Comparison of ENCODE assay signal across 27 mouse cellular contexts in the genomic region with DNA sequence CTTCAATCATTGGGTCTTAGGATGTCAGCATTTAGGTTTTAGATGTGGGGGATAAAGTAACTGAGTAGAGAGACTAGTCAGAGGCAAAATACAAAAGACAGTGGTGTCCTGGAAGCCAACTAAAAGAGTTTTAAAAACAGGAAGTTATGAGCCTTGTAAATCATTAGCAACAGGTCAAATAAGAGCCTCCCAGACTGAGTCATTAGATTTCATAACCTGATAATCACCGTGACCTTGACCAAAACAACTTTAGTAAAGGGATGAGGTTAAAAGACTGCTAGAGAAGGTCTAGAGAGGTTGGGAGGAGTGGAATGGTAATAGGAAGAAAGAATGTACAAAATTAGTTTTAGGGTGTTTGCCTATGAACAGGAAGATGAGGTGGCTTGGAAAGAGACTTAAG.
DNase-seq lines count a peak whose midpoint lies in the region; ATAC-seq and TF ChIP-seq lines count a peak whose summit lies in the region.
"Had no signal": no experiment of that assay in that cellular context is flagged by ENCODE, and none has a peak within 500 bp of the region (broad histone marks: within the 10 kb centered on the region; RNA-seq: fewer than 3 reads in every experiment).

No protein-coding gene starts in this region.

- H3K9me3 ChIP-seq in kidney, postnatal 0 days (replicated peaks; ENCODE audit: low read length), result no peaks in the 10 kb centered on the region
- no peaks in the 10 kb centered on the region for H3K9me3 ChIP-seq in kidney, embryonic 14.5 days (ENCODE audit: control insufficient read depth, low read length)
- no peaks in the 10 kb centered on the region for H3K9me3 ChIP-seq in MEL (replicated peaks; ENCODE audit: insufficient read depth, low read length)
- H3K9me3 ChIP-seq in hindbrain, embryonic 13.5 days, result no peaks in the 10 kb centered on the region
- H3K9me3 ChIP-seq: embryonic facial prominence, embryonic 13.5 days; limb, embryonic 10.5 days; limb, embryonic 15.5 days; midbrain, embryonic 12.5 days had no signal

- WGBS in kidney, postnatal 0 days, result 46% methylated on average over 1 of the region's 1 CpGs
- WGBS in kidney, embryonic 14.5 days, result 50% methylated on average over 1 of the region's 1 CpGs
- 87% methylated on average over 1 of the region's 1 CpGs for WGBS in hindbrain, embryonic 13.5 days

- ATAC-seq in kidney, postnatal 0 days (replicated peaks; ENCODE audit: low FRiP score, low read depth), result no peak
- ATAC-seq in kidney, embryonic 14.5 days (ENCODE audit: low FRiP score, low TSS enrichment), result no peak
- ATAC-seq in common myeloid progenitor, adult 5-6 weeks (replicated peaks; ENCODE audit: low read depth, poor library complexity, severe bottlenecking), result peak; percentile 45; the same call in 1 of the 2 replicates
- peak; percentile 56 for ATAC-seq in megakaryocyte, adult 5-6 weeks (ENCODE audit: poor library complexity, severe bottlenecking)
- ATAC-seq in hindbrain, embryonic 13.5 days (ENCODE audit: low FRiP score), result no peak
- ATAC-seq: forebrain, postnatal 0 days had no signal

- no peaks in the 10 kb centered on the region for H3K79me2 ChIP-seq in MEL (ENCODE audit: control insufficient read depth, insufficient read depth, low read length, poor library complexity)

- no peak for TF ChIP-seq EP300 in MEL (IDR thresholded peaks at IDR 0.05; ENCODE audit: low read depth in 1 of 2, low read length in 2 of 2)

- TF ChIP-seq RAD21 in MEL (IDR thresholded peaks at IDR 0.05; ENCODE audit: low read depth, low read length), result no peak

- no peak for TF ChIP-seq POLR2A in MEL (IDR thresholded peaks at IDR 0.05; ENCODE audit: control insufficient read depth in 1 of 2, insufficient read depth in 1 of 2, low read depth in 1 of 2, low read length in 2 of 2, poor library complexity in 1 of 2)

- H3K4me3 ChIP-seq in kidney, postnatal 0 days (replicated peaks; ENCODE audit: low read depth, low read length), result no peak overlapping the region
- no peak overlapping the region for H3K4me3 ChIP-seq in kidney, embryonic 14.5 days (ENCODE audit: low read length)
- H3K4me3 ChIP-seq in MEL (ENCODE audit: control insufficient read depth in 1 of 2, insufficient read depth in 1 of 2, low read depth in 2 of 2, low read length in 2 of 2), result no peak overlapping the region
- no peak overlapping the region for H3K4me3 ChIP-seq in hindbrain, embryonic 13.5 days
- H3K4me3 ChIP-seq: embryonic facial prominence, embryonic 13.5 days; erythroblast, embryonic 14.5 days; limb, embryonic 10.5 days; limb, embryonic 15.5 days; midbrain, embryonic 12.5 days; neural tube, embryonic 13.5 days had no signal

- no peak overlapping the region for H3K9ac ChIP-seq in kidney, postnatal 0 days (ENCODE audit: low read depth, low read length)
- H3K9ac ChIP-seq in kidney, embryonic 14.5 days (ENCODE audit: low read depth, low read length), result no peak overlapping the region
- no peak overlapping the region for H3K9ac ChIP-seq in MEL (ENCODE audit: control insufficient read depth, low read depth, low read length, poor library complexity, severe bottlenecking)
- H3K9ac ChIP-seq in hindbrain, embryonic 13.5 days, result no peak overlapping the region
- H3K9ac ChIP-seq: embryonic facial prominence, embryonic 13.5 days; forebrain, postnatal 0 days; hindbrain, embryonic 14.5 days; limb, embryonic 15.5 days; midbrain, embryonic 12.5 days; neural tube, embryonic 13.5 days had no signal

- no peak overlapping the region for H3K27ac ChIP-seq in kidney, postnatal 0 days
- H3K27ac ChIP-seq in kidney, embryonic 14.5 days (ENCODE audit: low read depth, low read length), result no peak overlapping the region
- H3K27ac ChIP-seq in MEL (ENCODE audit: control insufficient read depth, low read depth, low read length), result no peak overlapping the region
- H3K27ac ChIP-seq in hindbrain, embryonic 13.5 days, result no peak overlapping the region
- H3K27ac ChIP-seq: embryonic facial prominence, embryonic 13.5 days; hindbrain, embryonic 14.5 days; limb, embryonic 10.5 days; limb, embryonic 15.5 days; midbrain, embryonic 12.5 days; neural tube, embryonic 13.5 days had no signal

- H3K4me1 ChIP-seq in kidney, postnatal 0 days (replicated peaks; ENCODE audit: insufficient read depth, low read length), result no peaks in the 10 kb centered on the region
- no peaks in the 10 kb centered on the region for H3K4me1 ChIP-seq in kidney, embryonic 14.5 days (ENCODE audit: control insufficient read depth, insufficient read depth, low read length)
- H3K4me1 ChIP-seq in MEL (ENCODE audit: control insufficient read depth in 1 of 2, insufficient read depth in 2 of 2, low read length in 2 of 2), result no peaks in the 10 kb centered on the region
- H3K4me1 ChIP-seq in hindbrain, embryonic 13.5 days (replicated peaks), result no peaks in the 10 kb centered on the region
- H3K4me1 ChIP-seq: embryonic facial prominence, embryonic 13.5 days; limb, embryonic 10.5 days; limb, embryonic 15.5 days; midbrain, embryonic 12.5 days; neural tube, embryonic 13.5 days had no signal

- intact Hi-C loops in gastrocnemius, postnatal 14 days (cut with DNase I; ENCODE audit: low total_unique reads), result no loop called here

- DNase-seq in kidney, postnatal 0 days (ENCODE audit: low spot score), result peak; percentile 22
- peak; percentile 9 for DNase-seq in MEL (ENCODE audit: low read depth, low spot score)
- DNase-seq in gastrocnemius, postnatal 14 days, result no peak
- DNase-seq: adrenal gland, postnatal 14 days; cerebellum, adult 11-12 months; cerebellum, adult 9-11 months; forebrain, postnatal 0 days; gastrocnemius, postnatal 25 days; heart, adult 18-20 months; heart, postnatal 36 days; kidney, postnatal 4 days; lung, adult 2 months; lung, postnatal 10 days; thymus, postnatal 4 days had no signal

- H3K36me3 ChIP-seq in kidney, postnatal 0 days (ENCODE audit: insufficient read depth, low read length), result no peaks in the 10 kb centered on the region
- no peaks in the 10 kb centered on the region for H3K36me3 ChIP-seq in kidney, embryonic 14.5 days (ENCODE audit: control insufficient read depth, insufficient read depth, low read length)
- H3K36me3 ChIP-seq in MEL (ENCODE audit: control insufficient read depth in 1 of 2, insufficient read depth in 2 of 2, low read length in 2 of 2), result no peaks in the 10 kb centered on the region
- no peaks in the 10 kb centered on the region for H3K36me3 ChIP-seq in hindbrain, embryonic 13.5 days
- H3K36me3 ChIP-seq: embryonic facial prominence, embryonic 13.5 days; limb, embryonic 10.5 days; limb, embryonic 15.5 days; midbrain, embryonic 12.5 days; neural tube, embryonic 13.5 days had no signal

- no peak overlapping the region for H3K4me2 ChIP-seq in kidney, postnatal 0 days (ENCODE audit: low read length)
- H3K4me2 ChIP-seq in kidney, embryonic 14.5 days (replicated peaks; ENCODE audit: low read depth, low read length), result no peak overlapping the region
- H3K4me2 ChIP-seq in hindbrain, embryonic 13.5 days, result no peak overlapping the region
- H3K4me2 ChIP-seq: embryonic facial prominence, embryonic 13.5 days; heart, embryonic 11.5 days; hindbrain, embryonic 14.5 days; limb, embryonic 15.5 days; midbrain, embryonic 12.5 days; neural tube, embryonic 13.5 days had no signal

- H3K27me3 ChIP-seq in kidney, postnatal 0 days (ENCODE audit: insufficient read depth, low read length), result no peaks in the 10 kb centered on the region
- H3K27me3 ChIP-seq in kidney, embryonic 14.5 days (ENCODE audit: control insufficient read depth, insufficient read depth, low read length), result no peaks in the 10 kb centered on the region
- no peaks in the 10 kb centered on the region; a peak in 1 of 4 replicates for H3K27me3 ChIP-seq in MEL (ENCODE audit: control insufficient read depth in 1 of 2, insufficient read depth in 2 of 2, low read length in 2 of 2)
- no peaks in the 10 kb centered on the region for H3K27me3 ChIP-seq in hindbrain, embryonic 13.5 days
- H3K27me3 ChIP-seq: CH12.LX; embryonic facial prominence, embryonic 13.5 days; limb, embryonic 15.5 days; midbrain, embryonic 12.5 days; neural tube, embryonic 13.5 days had no signal

- TF ChIP-seq CTCF in kidney, postnatal 0 days (IDR thresholded peaks at IDR 0.05; ENCODE audit: low read depth), result no peak
- TF ChIP-seq CTCF in MEL (IDR thresholded peaks at IDR 0.05 in 2 of 3, conservative IDR thresholded peaks at IDR 0.05 in 1 of 3; ENCODE audit: control insufficient read depth in 1 of 3, insufficient read depth in 1 of 3, low read depth in 2 of 3, low read length in 3 of 3, poor library complexity in 1 of 3, severe bottlenecking in 1 of 3), result no peak

TF ChIP-seq in MEL, 35 proteins besides CTCF, POLR2A, EP300 and RAD21:
- TF ChIP-seq GATA1 (IDR thresholded peaks at IDR 0.05; ENCODE audit: low read depth, low read length) (no peak), MYB (IDR thresholded peaks at IDR 0.05; ENCODE audit: low read depth, low read length) (no peak), RCOR1 (IDR thresholded peaks at IDR 0.05; ENCODE audit: low read depth, low read length) (no peak), TAL1 (IDR thresholded peaks at IDR 0.05; ENCODE audit: low read length) (no peak), UBTF (IDR thresholded peaks at IDR 0.05; ENCODE audit: borderline replicate concordance, insufficient read depth, low read depth, low read length) (no peak), E2F4 (IDR thresholded peaks at IDR 0.05; ENCODE audit: borderline replicate concordance, low read depth, low read length) (no peak), POLR2AphosphoS5 (IDR thresholded peaks at IDR 0.05; ENCODE audit: borderline replicate concordance, low read depth, low read length) (no peak), ZC3H11A (IDR thresholded peaks at IDR 0.05; ENCODE audit: low read depth, low read length) (no peak), MYC (IDR thresholded peaks at IDR 0.05; ENCODE audit: low read depth, low read length) (no peak), TCF12 (IDR thresholded peaks at IDR 0.05; ENCODE audit: low read depth, low read length) (no peak), ZKSCAN1 (IDR thresholded peaks at IDR 0.05; ENCODE audit: low read depth, low read length) (no peak), NRF1 (IDR thresholded peaks at IDR 0.05; ENCODE audit: insufficient read depth, low read depth, low read length, poor library complexity, severe bottlenecking) (no peak), NELFE (IDR thresholded peaks at IDR 0.05; ENCODE audit: low read depth, low read length) (no peak)

Comparison
In these comparisons a context has a peak if more than half of its experiments do, and no peak if none do; other contexts are left out.
1. ATAC-seq: peak in common myeloid progenitor, adult 5-6 weeks (single experiment) and megakaryocyte, adult 5-6 weeks (single experiment); none in kidney, postnatal 0 days (single experiment), kidney, embryonic 14.5 days (single experiment) and hindbrain, embryonic 13.5 days (single experiment).